Mouse (Mus musculus): ENCODE data around the gene Nfam1. TPM values are rescaled to one million over a fixed set of nuclear protein-coding genes. Genes with fewer than 3 reads are reported as not detected.
A peak's percentile ranks its signal among the peaks of the same experiment; 100 is the strongest.

Nfam1 gene
- polyA plus RNA-seq, 1 experiment = 0.80 TPM

DNA sequence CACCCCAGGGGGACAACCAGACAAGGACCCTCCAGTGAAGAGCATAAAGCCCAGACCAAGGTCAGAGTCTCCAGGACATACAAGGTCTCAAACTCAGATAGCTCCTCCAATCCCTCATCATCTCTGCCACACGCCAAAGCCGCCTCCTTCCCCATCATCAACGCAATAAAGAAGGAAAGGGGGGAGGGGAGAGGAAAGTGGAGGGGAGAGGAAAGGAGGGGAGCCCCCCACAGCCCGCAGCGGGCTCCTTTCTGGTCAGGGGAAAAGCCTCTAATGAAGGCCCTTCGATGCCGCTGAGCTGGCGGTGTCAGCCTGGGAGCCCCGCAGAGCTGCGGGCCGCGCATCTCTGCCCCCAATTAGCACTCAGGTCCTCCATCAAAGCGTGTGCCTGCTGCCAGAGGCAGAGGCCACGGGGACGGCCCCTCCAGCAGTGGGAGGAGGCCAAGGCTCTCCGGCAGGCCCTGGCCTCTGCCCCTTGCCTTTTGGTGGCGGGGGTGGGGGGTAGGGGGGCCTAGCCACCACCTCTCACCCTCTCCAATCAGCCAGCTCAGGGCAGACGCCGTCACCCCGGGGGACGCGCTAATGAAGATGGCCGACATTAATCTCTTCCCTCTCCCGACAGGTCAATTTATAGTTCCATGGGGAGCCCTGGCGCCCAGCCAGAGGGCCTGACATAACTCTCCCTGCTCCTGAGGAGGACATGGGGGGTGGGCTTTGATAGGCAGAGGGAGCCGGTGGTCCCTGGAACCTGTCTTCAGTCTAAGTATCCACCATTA is 72.1 kb downstream of the Nfam1 start:
- H3K27me3 ChIP-seq (ENCODE audit: control insufficient read depth, insufficient read depth, low read length) = peaks cover 3% of the 10 kb centered on the region; the same call in 1 of the 2 replicates
- H3K4me1 ChIP-seq (ENCODE audit: control insufficient read depth, insufficient read depth, low read length) = peaks cover 23% of the 10 kb centered on the region
- DNase-seq = peak in 1 of 2 experiments; percentile 27
- TF ChIP-seq POLR2A (IDR thresholded peaks at IDR 0.05; ENCODE audit: borderline replicate concordance, insufficient read depth, low read length) = no peak
- TF ChIP-seq CTCF (IDR thresholded peaks at IDR 0.05; ENCODE audit: borderline replicate concordance, insufficient read depth, low read depth, low read length) = no peak
- no peak overlapping the region for H3K27ac ChIP-seq (ENCODE audit: insufficient read depth, low read length)
- H3K4me3 ChIP-seq (replicated peaks; ENCODE audit: insufficient read depth, low read depth, low read length) = no peak overlapping the region
- WGBS = 3% methylated on average over 26 of the region's 26 CpGs

- H3K27me3 ChIP-seq (ENCODE audit: control insufficient read depth, insufficient read depth, low read length) = peaks cover 3% of the 10 kb centered on the region; the same call in 1 of the 2 replicates
- H3K27ac ChIP-seq (ENCODE audit: insufficient read depth, low read length) = no peak overlapping the region
- H3K4me1 ChIP-seq (ENCODE audit: control insufficient read depth, insufficient read depth, low read length) = peaks cover 20% of the 10 kb centered on the region
- no peak overlapping the region for H3K4me3 ChIP-seq (replicated peaks; ENCODE audit: insufficient read depth, low read depth, low read length)
- TF ChIP-seq CTCF (IDR thresholded peaks at IDR 0.05; ENCODE audit: borderline replicate concordance, insufficient read depth, low read depth, low read length) (no peak), POLR2A (IDR thresholded peaks at IDR 0.05; ENCODE audit: borderline replicate concordance, insufficient read depth, low read length) (no peak)
- WGBS = 46% methylated on average over 12 of the region's 12 CpGs
- no peak for DNase-seq
Measured at GRCm38 (mm10) chr15:82959151-82959550, 74.0 kb downstream of the Nfam1 start.

DNA sequence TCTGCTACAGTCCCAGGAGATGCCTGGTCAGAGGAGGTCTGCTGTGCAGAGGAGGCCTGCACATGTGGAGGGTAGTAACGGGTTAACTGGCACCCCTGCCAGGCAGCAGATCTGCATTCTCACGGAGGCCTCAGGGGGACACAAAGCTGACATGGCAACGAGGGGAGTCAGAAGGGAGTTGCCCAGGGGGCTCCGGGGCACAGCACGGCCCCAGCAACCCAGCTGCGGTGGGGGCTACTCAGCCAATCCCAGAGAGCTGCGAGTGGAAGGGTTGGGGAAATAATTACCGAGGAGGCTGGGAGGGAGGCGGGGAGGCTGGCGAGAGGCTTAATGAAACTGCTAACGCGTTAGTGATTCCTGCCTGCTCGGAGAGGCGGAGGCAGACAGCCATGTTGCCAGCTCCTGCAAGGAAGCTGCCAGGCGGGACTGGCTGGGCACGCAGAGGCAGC is 74.8 kb downstream of the Nfam1 start:
- WGBS = 5% methylated on average over 16 of the region's 16 CpGs
- H3K27me3 ChIP-seq (ENCODE audit: control insufficient read depth, insufficient read depth, low read length) = peaks cover 3% of the 10 kb centered on the region; the same call in 1 of the 2 replicates
- peaks cover 17% of the 10 kb centered on the region for H3K4me1 ChIP-seq (ENCODE audit: control insufficient read depth, insufficient read depth, low read length)
- no peak overlapping the region for H3K4me3 ChIP-seq (replicated peaks; ENCODE audit: insufficient read depth, low read depth, low read length)
- no peak overlapping the region for H3K27ac ChIP-seq (ENCODE audit: insufficient read depth, low read length)
- no peak for DNase-seq
- TF ChIP-seq CTCF (IDR thresholded peaks at IDR 0.05; ENCODE audit: borderline replicate concordance, insufficient read depth, low read depth, low read length) = no peak
- no peak for TF ChIP-seq POLR2A (IDR thresholded peaks at IDR 0.05; ENCODE audit: borderline replicate concordance, insufficient read depth, low read length)

- Histone ChIP-seq H3K4me3 (replicated peaks; ENCODE audit: insufficient read depth, low read depth, low read length) (no peak overlapping the region), H3K27me3 (ENCODE audit: control insufficient read depth, insufficient read depth, low read length) (peaks cover 3% of the 10 kb centered on the region; the same call in 1 of the 2 replicates), H3K4me1 (ENCODE audit: control insufficient read depth, insufficient read depth, low read length) (peaks cover 12% of the 10 kb centered on the region; the same call in 1 of the 2 replicates), H3K27ac (ENCODE audit: insufficient read depth, low read length) (no peak overlapping the region)
- 75% methylated on average over 4 of the region's 4 CpGs for WGBS
- TF ChIP-seq CTCF (IDR thresholded peaks at IDR 0.05; ENCODE audit: borderline replicate concordance, insufficient read depth, low read depth, low read length) (no peak), POLR2A (IDR thresholded peaks at IDR 0.05; ENCODE audit: borderline replicate concordance, insufficient read depth, low read length) (no peak)
- DNase-seq = no peak
Measured at GRCm38 (mm10) chr15:82956721-82957120, 76.4 kb downstream of the Nfam1 start.

- no peak overlapping the region for H3K27ac ChIP-seq (ENCODE audit: insufficient read depth, low read length)
- peaks cover 3% of the 10 kb centered on the region; the same call in 1 of the 2 replicates for H3K27me3 ChIP-seq (ENCODE audit: control insufficient read depth, insufficient read depth, low read length)
- no peak overlapping the region for H3K4me3 ChIP-seq (replicated peaks; ENCODE audit: insufficient read depth, low read depth, low read length)
- no peak for DNase-seq
- TF ChIP-seq POLR2A (IDR thresholded peaks at IDR 0.05; ENCODE audit: borderline replicate concordance, insufficient read depth, low read length) (no peak), CTCF (IDR thresholded peaks at IDR 0.05; ENCODE audit: borderline replicate concordance, insufficient read depth, low read depth, low read length) (no peak)
- H3K4me1 ChIP-seq (ENCODE audit: control insufficient read depth, insufficient read depth, low read length) = peaks cover 12% of the 10 kb centered on the region; the same call in 1 of the 2 replicates
- 74% methylated on average over 3 of the region's 3 CpGs for WGBS
Measured at GRCm38 (mm10) chr15:82956310-82956709, 76.8 kb downstream of the Nfam1 start.

DNA sequence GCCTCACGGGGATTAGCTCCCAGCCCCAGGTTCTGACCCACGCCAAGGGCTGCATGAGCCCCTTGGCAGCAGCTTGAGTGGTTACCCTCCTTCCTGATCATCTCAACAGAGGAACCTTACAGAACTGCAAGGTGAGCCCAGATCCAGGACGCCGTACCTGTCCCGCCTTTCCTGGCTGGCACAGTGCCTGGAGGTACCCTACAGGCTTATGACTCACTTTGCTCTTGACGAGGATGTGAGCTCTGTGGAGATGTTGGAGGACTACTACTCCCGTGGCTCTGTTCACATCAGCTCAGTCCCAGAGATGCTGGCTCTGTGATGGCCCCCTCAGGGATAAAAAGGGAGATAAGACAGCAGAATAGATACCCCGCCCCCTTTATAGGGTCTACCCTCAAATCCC is 77.8 kb downstream of the Nfam1 start:
- Histone ChIP-seq H3K27me3 (ENCODE audit: control insufficient read depth, insufficient read depth, low read length) (peaks cover 1% of the 10 kb centered on the region; the same call in 1 of the 2 replicates), H3K4me3 (replicated peaks; ENCODE audit: insufficient read depth, low read depth, low read length) (no peak overlapping the region), H3K4me1 (ENCODE audit: control insufficient read depth, insufficient read depth, low read length) (peaks cover 4% of the 10 kb centered on the region; the same call in 1 of the 2 replicates), H3K27ac (ENCODE audit: insufficient read depth, low read length) (no peak overlapping the region)
- WGBS = 74% methylated on average over 8 of the region's 8 CpGs
- TF ChIP-seq CTCF (IDR thresholded peaks at IDR 0.05; ENCODE audit: borderline replicate concordance, insufficient read depth, low read depth, low read length) = no peak
- TF ChIP-seq POLR2A (IDR thresholded peaks at IDR 0.05; ENCODE audit: borderline replicate concordance, insufficient read depth, low read length) = no peak
- no peak for DNase-seq

DNA sequence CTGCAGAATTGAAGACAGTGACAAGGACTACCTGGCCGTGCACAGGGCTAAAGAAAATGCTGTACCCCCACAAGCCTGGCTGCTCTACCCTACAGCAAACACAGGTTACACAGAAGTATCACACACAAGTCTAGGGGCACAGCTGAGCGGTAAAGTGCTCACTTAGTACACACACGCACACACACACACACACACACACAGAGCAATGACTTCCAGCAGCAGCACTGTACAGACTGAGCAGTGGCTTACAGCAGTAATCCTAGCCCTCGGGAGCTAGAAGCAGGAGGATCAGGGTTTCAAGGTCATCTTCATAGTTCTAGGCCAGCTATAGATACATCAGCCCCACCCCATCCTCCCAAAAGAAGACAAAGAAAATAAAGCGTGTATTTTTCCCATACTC is 79.1 kb downstream of the Nfam1 start:
- no peak overlapping the region for H3K27ac ChIP-seq (ENCODE audit: insufficient read depth, low read length)
- no peak for TF ChIP-seq POLR2A (IDR thresholded peaks at IDR 0.05; ENCODE audit: borderline replicate concordance, insufficient read depth, low read length)
- no peak for TF ChIP-seq CTCF (IDR thresholded peaks at IDR 0.05; ENCODE audit: borderline replicate concordance, insufficient read depth, low read depth, low read length)
- H3K4me3 ChIP-seq (replicated peaks; ENCODE audit: insufficient read depth, low read depth, low read length) = no peak overlapping the region
- WGBS = 90% methylated on average over 5 of the region's 5 CpGs
- peaks cover 4% of the 10 kb centered on the region; the same call in 1 of the 2 replicates for H3K4me1 ChIP-seq (ENCODE audit: control insufficient read depth, insufficient read depth, low read length)
- H3K27me3 ChIP-seq (ENCODE audit: control insufficient read depth, insufficient read depth, low read length) = peaks cover under 1% of the 10 kb centered on the region; the same call in 1 of the 2 replicates
- no peak for DNase-seq

GRCm38 (mm10) chr15:82953096-82953495 is 80.0 kb downstream of the Nfam1 start:
- WGBS = 28% methylated on average over 4 of the region's 4 CpGs
- no peaks in the 10 kb centered on the region; the same call in 1 of the 2 replicates for H3K27me3 ChIP-seq (ENCODE audit: control insufficient read depth, insufficient read depth, low read length)
- H3K4me1 ChIP-seq (ENCODE audit: control insufficient read depth, insufficient read depth, low read length) = peaks cover 7% of the 10 kb centered on the region; the same call in 1 of the 2 replicates
- TF ChIP-seq CTCF (IDR thresholded peaks at IDR 0.05; ENCODE audit: borderline replicate concordance, insufficient read depth, low read depth, low read length) (no peak), POLR2A (IDR thresholded peaks at IDR 0.05; ENCODE audit: borderline replicate concordance, insufficient read depth, low read length) (no peak)
- H3K4me3 ChIP-seq (replicated peaks; ENCODE audit: insufficient read depth, low read depth, low read length) = no peak overlapping the region
- no peak overlapping the region for H3K27ac ChIP-seq (ENCODE audit: insufficient read depth, low read length)
- DNase-seq = no peak
